Mouse (Mus musculus) lung, postnatal 0 days (tissue): ENCODE data around the gene Htra1. TPM values are rescaled to one million over a fixed set of nuclear protein-coding genes. Genes with fewer than 3 reads are reported as not detected.
A peak's percentile ranks its signal among the peaks of the same experiment; 100 is the strongest.

Experiments
- ATAC-seq: fragments of 200-750 bp; cut with Nextera tagmentation; 2 replicates; pipeline ENCODE4 v1.8.0; 2017; ENCODE audit warnings: moderate library complexity
- DNase-seq: peaks from one replicate; pipeline ENCODE4 v3.0.0-alpha.2; 2016; ENCODE audit warnings: low spot score
- H3K27ac ChIP-seq: fragments of 300-500 bp; sonication (generic); 2 replicates; pipeline ENCODE4 v1.5.1; 2014; ENCODE audit warnings: antibody characterized with exemption, mild to moderate bottlenecking, low read length, mixed read lengths
- H3K27me3 ChIP-seq: fragments of 300-500 bp; sonication (generic); replicated peaks from 2 replicates; pipeline ENCODE4 v1.6.1; 2014; ENCODE audit warnings: low read length, mixed read lengths; ENCODE audit not compliant: insufficient read depth
- H3K36me3 ChIP-seq: fragments of 300-500 bp; sonication (generic); 2 replicates; pipeline ENCODE4 v1.6.1; 2014; ENCODE audit warnings: low read length, mixed read lengths; ENCODE audit not compliant: insufficient read depth
- H3K4me1 ChIP-seq: fragments of 300-500 bp; sonication (generic); 2 replicates; pipeline ENCODE4 v1.6.1; 2014; ENCODE audit warnings: antibody characterized with exemption, low read depth, low read length, mixed read lengths; ENCODE audit not compliant: insufficient read depth
- H3K4me2 ChIP-seq: fragments of 300-500 bp; sonication (generic); replicated peaks from 2 replicates; pipeline ENCODE4 v1.6.1; 2014; ENCODE audit warnings: low read depth, mild to moderate bottlenecking, low read length, moderate library complexity, mixed read lengths
- H3K4me3 ChIP-seq: fragments of 300-500 bp; sonication (generic); 2 replicates; pipeline ENCODE4 v1.5.1; 2014; ENCODE audit warnings: low read depth, low read length
- H3K9ac ChIP-seq: fragments of 300-500 bp; sonication (generic); replicated peaks from 2 replicates; pipeline ENCODE4 v1.6.1; 2014; ENCODE audit warnings: low read depth, mild to moderate bottlenecking
- H3K9me3 ChIP-seq: fragments of 300-500 bp; sonication (generic); 2 replicates; pipeline ENCODE4 v1.6.1; 2016; ENCODE audit warnings: low read length, mixed read lengths
- CTCF ChIP-seq: IDR thresholded peaks from 2 replicates; pipeline ENCODE4 v1.5.1; 2016; ENCODE audit warnings: antibody characterized with exemption, mild to moderate bottlenecking
- EP300 ChIP-seq: IDR thresholded peaks from 2 replicates; pipeline ENCODE4 v1.6.1; 2016; ENCODE audit warnings: antibody characterized with exemption, mild to moderate bottlenecking, control low read depth
- WGBS: fragments of 180-500 bp; shearing (Covaris S2); extraction: QIAGEN DNeasy Blood & Tissue Kit; methylation state at CpG from one replicate; pipeline ENCODE4 v1.1.7; 2014; 5-methylcytosine and 5-hydroxymethylcytosine counted together
- polyA plus RNA-seq: library from polyadenylated mRNA; unstranded; fragments of >200 nt; fragmentation: Nextera tagmentation; extraction: Ambion mirVana; gene quantifications from 2 replicates; pipeline ENCODE4 v1.2.1, GENCODE M21; 2015

Gene Htra1
- polyA plus RNA-seq, 1 experiment from 2014 or later = 44.6 TPM

DNA sequence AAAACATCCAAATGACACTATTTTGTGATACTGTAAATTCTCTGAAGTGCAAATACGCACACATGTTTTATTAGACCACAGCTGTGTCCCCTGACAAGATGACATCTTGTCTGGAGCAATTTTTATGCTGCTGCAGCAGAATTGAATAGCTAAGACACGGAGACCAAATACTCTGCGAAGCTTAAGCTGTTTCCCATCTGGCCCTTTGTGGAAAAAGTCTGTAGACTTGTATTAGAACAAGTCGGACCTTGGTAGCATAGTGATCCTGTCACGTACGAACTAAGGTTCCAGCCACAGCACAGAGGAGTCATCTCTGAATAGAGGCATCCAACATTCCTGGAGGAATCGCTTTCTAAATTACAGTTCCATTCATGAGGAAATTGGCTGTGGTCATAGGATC lies 48.4 kb downstream of the Htra1 start:
- Histone ChIP-seq H3K4me3 (no peak overlapping the region), H3K4me1 (peaks cover 21% of the 10 kb centered on the region; the same call in 1 of the 2 replicates), H3K27ac (no peak overlapping the region), H3K27me3 (no peaks in the 10 kb centered on the region), H3K9me3 (no peaks in the 10 kb centered on the region), H3K4me2 (no peak overlapping the region), H3K36me3 (no peaks in the 10 kb centered on the region), H3K9ac (no peak overlapping the region)
- ATAC-seq = no peak
- WGBS = 76% methylated on average over 7 of the region's 7 CpGs
- no peak for DNase-seq
- TF ChIP-seq EP300 (no peak), CTCF (no peak)

DNA sequence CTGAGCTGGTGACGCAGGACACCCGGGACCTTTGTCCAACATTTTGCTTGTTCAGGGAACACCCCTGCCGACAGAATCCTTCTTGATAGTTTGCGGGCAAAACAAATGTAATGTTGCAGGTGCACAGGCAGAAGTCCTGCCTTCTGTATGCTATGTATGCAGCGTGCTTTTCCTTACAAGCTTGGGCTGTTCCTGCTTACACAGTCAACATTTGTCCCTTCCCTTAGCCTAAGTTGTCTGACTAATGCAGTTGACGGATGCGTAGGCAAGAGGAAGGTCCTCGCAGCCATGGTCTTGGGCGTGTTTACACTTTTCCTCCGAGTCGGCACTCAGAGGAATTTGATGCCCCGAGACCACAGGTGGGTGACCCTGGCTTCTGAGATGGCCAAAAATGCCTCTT lies 49.3 kb downstream of the Htra1 start:
- ATAC-seq = no peak
- Histone ChIP-seq H3K27me3 (no peaks in the 10 kb centered on the region), H3K4me1 (peaks cover 21% of the 10 kb centered on the region; the same call in 1 of the 2 replicates), H3K4me2 (no peak overlapping the region), H3K9me3 (no peaks in the 10 kb centered on the region), H3K27ac (no peak overlapping the region), H3K9ac (no peak overlapping the region), H3K36me3 (no peaks in the 10 kb centered on the region), H3K4me3 (no peak overlapping the region)
- DNase-seq = no peak
- TF ChIP-seq EP300 (no peak), CTCF (no peak)
- WGBS = 54% methylated on average over 12 of the region's 12 CpGs

DNA sequence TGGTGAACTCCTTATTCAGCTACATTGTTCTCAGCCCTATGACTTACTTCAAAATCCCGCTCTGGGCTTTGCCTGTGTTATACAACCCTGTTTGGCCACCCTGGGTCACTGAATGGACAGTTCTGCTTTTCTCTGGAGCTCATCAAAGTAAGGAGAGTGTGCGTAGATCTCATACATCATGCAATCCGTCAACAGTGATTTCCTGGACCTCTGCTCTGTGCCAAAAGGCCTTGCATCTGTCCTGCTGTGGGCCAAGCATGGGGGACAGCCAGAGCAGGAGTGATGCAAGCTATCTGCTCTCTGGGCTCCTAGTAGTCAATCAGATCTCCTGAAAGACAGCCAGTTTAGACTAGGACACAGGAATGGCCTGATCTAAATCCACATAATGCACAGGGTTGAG lies 49.8 kb downstream of the Htra1 start:
- no peak overlapping the region for H3K4me3 ChIP-seq
- no peak for TF ChIP-seq CTCF
- no peak for TF ChIP-seq EP300
- no peak overlapping the region for H3K9ac ChIP-seq
- peaks cover 21% of the 10 kb centered on the region; the same call in 1 of the 2 replicates for H3K4me1 ChIP-seq
- no peaks in the 10 kb centered on the region for H3K36me3 ChIP-seq
- H3K27me3 ChIP-seq = no peaks in the 10 kb centered on the region
- no peak for DNase-seq
- H3K9me3 ChIP-seq = no peaks in the 10 kb centered on the region
- no peak for ATAC-seq
- H3K4me2 ChIP-seq = no peak overlapping the region
- WGBS = 57% methylated on average over 3 of the region's 3 CpGs
- no peak overlapping the region for H3K27ac ChIP-seq

DNA sequence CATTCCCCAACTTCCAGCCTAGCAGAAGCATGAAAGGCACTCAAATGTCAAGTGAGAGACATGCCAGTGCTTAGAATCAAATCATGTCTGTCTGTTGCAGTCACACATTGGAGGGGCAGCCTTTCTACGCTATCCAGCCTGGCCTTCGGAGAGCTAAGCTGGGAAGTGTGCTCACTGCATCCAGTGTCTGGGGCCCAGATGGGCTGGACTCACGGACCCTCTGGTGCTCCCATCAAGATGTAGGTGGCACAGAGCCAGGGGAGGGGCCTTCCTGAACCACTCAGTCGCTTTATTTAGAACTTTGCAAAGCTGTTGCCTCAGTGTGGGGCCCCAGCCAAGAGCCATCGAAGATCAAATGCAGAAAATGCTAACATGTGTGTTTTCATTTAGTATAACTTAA lies 52.2 kb downstream of the Htra1 start:
- H3K4me1 ChIP-seq = peaks cover 12% of the 10 kb centered on the region; the same call in 1 of the 2 replicates
- ATAC-seq = peak; percentile 24
- H3K9ac ChIP-seq = no peak overlapping the region
- WGBS = 27% methylated on average over 5 of the region's 5 CpGs
- H3K27me3 ChIP-seq = no peaks in the 10 kb centered on the region
- no peak overlapping the region for H3K4me3 ChIP-seq
- no peak overlapping the region for H3K4me2 ChIP-seq
- H3K36me3 ChIP-seq = no peaks in the 10 kb centered on the region
- no peak for DNase-seq
- H3K9me3 ChIP-seq = no peaks in the 10 kb centered on the region
- no peak overlapping the region for H3K27ac ChIP-seq
- TF ChIP-seq EP300 (no peak; the same call in 1 of the 2 replicates), CTCF (no peak)

DNA sequence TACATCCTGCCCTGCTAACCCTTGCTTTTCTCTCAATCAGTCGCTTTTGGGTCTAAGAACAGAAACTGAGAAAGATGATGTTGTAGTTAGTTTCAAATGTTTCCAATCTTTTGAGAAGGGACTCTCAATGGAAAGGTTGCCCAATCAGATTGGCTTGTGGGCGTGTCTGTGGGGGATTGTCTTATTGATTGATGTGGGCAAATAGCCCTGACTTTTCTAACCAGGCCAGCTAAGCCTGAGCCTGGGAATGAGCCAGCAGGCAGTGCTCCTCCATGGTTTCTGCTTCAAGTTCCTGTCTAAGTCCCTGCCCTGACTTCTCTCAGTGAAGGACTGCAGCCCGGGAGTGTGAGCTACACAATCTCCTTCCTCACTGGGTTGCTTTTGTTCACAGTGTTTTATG lies 53.5 kb downstream of the Htra1 start:
- 65% methylated on average over 3 of the region's 3 CpGs for WGBS

DNA sequence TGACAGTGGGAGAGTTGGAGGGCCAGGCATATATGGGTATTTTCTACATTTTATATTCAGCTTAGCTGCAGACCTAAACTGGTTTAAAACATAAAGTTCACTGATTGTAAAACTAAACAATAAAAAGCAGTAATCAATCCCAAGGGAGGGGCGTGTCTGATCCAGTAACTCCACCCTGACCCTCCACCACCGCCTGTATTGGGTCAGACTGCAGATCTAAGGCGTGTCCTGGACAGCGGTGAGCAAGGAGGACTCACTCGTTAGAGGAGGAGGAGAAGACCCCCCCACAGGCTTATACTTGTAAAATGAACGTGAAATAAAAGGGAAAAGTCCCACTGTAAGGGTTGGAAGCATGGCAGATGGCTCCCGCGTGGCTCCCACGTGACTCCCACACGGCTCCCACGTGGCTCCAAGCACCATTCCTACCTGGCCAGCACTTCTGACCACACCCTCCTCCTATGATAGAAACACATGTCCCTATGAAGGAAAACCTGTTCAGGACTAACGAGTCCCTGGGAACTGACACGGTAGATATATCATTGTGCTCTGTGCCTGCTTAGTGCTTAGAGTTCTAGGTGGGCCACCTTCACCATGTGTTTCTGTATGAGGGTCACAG lies 55.4 kb downstream of the Htra1 start:
- ATAC-seq = no peak

More for the DNA sequence above, 53.5 kb downstream of the Htra1 start:
- Histone ChIP-seq H3K9me3 (no peaks in the 10 kb centered on the region), H3K9ac (no peak overlapping the region), H3K4me2 (no peak overlapping the region), H3K4me1 (peaks cover 10% of the 10 kb centered on the region; the same call in 1 of the 2 replicates), H3K36me3 (no peaks in the 10 kb centered on the region), H3K27ac (no peak overlapping the region), H3K27me3 (no peaks in the 10 kb centered on the region), H3K4me3 (no peak overlapping the region)
- DNase-seq (no peak), ATAC-seq (no peak)
- TF ChIP-seq CTCF (no peak), EP300 (no peak)

More for the DNA sequence above, 55.4 kb downstream of the Htra1 start:
- peaks cover 10% of the 10 kb centered on the region; the same call in 1 of the 2 replicates for H3K4me1 ChIP-seq
- no peak for DNase-seq
- no peak overlapping the region for H3K9ac ChIP-seq
- WGBS = 83% methylated on average over 13 of the region's 13 CpGs
- H3K4me3 ChIP-seq = no peak overlapping the region
- H3K36me3 ChIP-seq = no peaks in the 10 kb centered on the region
- 0 out of 2 replicates have a peak, but pooled peaks cover 3% of the 10 kb centered on the region for H3K9me3 ChIP-seq
- H3K27me3 ChIP-seq = no peaks in the 10 kb centered on the region
- no peak overlapping the region for H3K4me2 ChIP-seq
- H3K27ac ChIP-seq = no peak overlapping the region
- TF ChIP-seq CTCF = no peak
- TF ChIP-seq EP300 = no peak
